Mouse (Mus musculus): ENCODE results near the gene Syt12.

- TF ChIP-seq CTCF (IDR thresholded peaks at IDR 0.05) = no peak
- TF ChIP-seq EP300 (IDR thresholded peaks at IDR 0.05) = no peak
These were observed 30.4 kb downstream of the Syt12 start for GRCm38 (mm10) chr19:4446661-4447420.
